Mouse (Mus musculus) lung, embryonic 16.5 days (tissue): ENCODE measurements around the gene Gm2022. TPM values are rescaled to one million over a fixed set of nuclear protein-coding genes. Genes with fewer than 3 reads are reported as not detected.
"Not testable (repeated sequence)": the region's sequence is repeated elsewhere in the genome, so short reads cannot be mapped to it uniquely, and the experiment has no call there.

Source experiments
- ATAC-seq: fragments of 200-750 bp; cut with Nextera tagmentation; 2 replicates; pipeline ENCODE4 v1.8.0; 2017; ENCODE audit warnings: low read depth, mild to moderate bottlenecking, moderate library complexity
- H3K27ac ChIP-seq: fragments of 300-500 bp; sonication (generic); 2 replicates; pipeline ENCODE4 v1.5.1; 2014; ENCODE audit warnings: mild to moderate bottlenecking, control low read depth, low read length
- H3K27me3 ChIP-seq: fragments of 300-500 bp; sonication (generic); 2 replicates; pipeline ENCODE4 v1.6.1; 2014; ENCODE audit warnings: low read depth, low read length, mixed read lengths; ENCODE audit not compliant: control insufficient read depth, insufficient read depth
- H3K36me3 ChIP-seq: fragments of 300-500 bp; sonication (generic); 2 replicates; pipeline ENCODE4 v1.6.1; 2014; ENCODE audit warnings: low read length; ENCODE audit not compliant: control insufficient read depth, insufficient read depth
- H3K4me1 ChIP-seq: fragments of 300-500 bp; sonication (generic); replicated peaks from 2 replicates; pipeline ENCODE4 v1.6.1; 2014; ENCODE audit warnings: low read length, mixed read lengths; ENCODE audit not compliant: control insufficient read depth, insufficient read depth
- H3K4me2 ChIP-seq: fragments of 300-500 bp; sonication (generic); 2 replicates; pipeline ENCODE4 v1.6.1; 2014; ENCODE audit warnings: low read depth, low read length, control low read depth
- H3K4me3 ChIP-seq: fragments of 300-500 bp; sonication (generic); 2 replicates; pipeline ENCODE4 v1.5.1; 2014; ENCODE audit warnings: mild to moderate bottlenecking, low read length, control low read depth
- H3K9ac ChIP-seq: fragments of 300-500 bp; sonication (generic); 2 replicates; pipeline ENCODE4 v1.6.1; 2014; ENCODE audit warnings: low read length, control low read depth
- H3K9me3 ChIP-seq: fragments of 300-500 bp; sonication (generic); 2 replicates; pipeline ENCODE4 v1.6.1; 2016; ENCODE audit warnings: low read length; ENCODE audit not compliant: control insufficient read depth
- WGBS: fragments of 180-500 bp; shearing (Covaris S2); extraction: QIAGEN DNeasy Blood & Tissue Kit; methylation state at CpG from one replicate; pipeline ENCODE4 v1.1.7; 2014; 5-methylcytosine and 5-hydroxymethylcytosine counted together
- polyA plus RNA-seq: library from polyadenylated mRNA; unstranded; fragments of >200 nt; fragmentation: Nextera tagmentation; extraction: Ambion mirVana; gene quantifications from 2 replicates; pipeline ENCODE4 v1.2.1, GENCODE M21; 2015

The Gm2022 gene
- polyA plus RNA-seq, result not detected in 2 replicates

DNA sequence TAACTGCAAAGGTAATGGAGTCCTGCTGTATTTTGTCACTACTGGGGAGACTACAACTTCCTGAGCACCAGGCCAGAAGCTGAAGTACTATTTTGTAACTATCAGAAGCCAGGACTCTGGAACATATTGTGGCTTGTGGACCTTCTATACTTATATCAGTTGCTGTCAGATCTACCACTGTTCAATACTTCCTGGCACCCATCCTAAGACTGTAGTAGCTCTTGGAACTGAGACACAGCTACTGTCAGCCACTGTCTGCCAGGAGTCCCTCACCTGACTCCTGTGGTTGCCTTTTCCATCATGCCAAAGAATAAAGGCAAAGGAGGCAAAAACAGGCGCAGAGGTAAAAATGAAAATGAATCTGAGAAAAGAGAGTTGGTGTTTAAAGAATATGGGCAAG, at the start of gene Gm2022:
Gene Gm2022 (plus strand): TSS at position 301 of the 400 bp plus-strand sequence.
- not testable (repeated sequence) for H3K27ac ChIP-seq, H3K9ac ChIP-seq, H3K9me3 ChIP-seq, H3K4me3 ChIP-seq, ATAC-seq, H3K4me2 ChIP-seq, H3K27me3 ChIP-seq, H3K36me3 ChIP-seq, H3K4me1 ChIP-seq
- WGBS, result 88% methylated on average over 1 of the region's 1 CpGs

GRCm38 (mm10) chr12:87850657-87851056, 44.5 kb upstream of the Gm2022 start:
- not testable (repeated sequence) for H3K27ac ChIP-seq, H3K4me3 ChIP-seq, ATAC-seq, H3K4me1 ChIP-seq, H3K27me3 ChIP-seq, H3K36me3 ChIP-seq, H3K9ac ChIP-seq, H3K4me2 ChIP-seq, H3K9me3 ChIP-seq
- WGBS, result no CpG with 5 or more reads among the region's 2 CpGs

- not testable (repeated sequence) for H3K4me2 ChIP-seq, H3K9ac ChIP-seq, H3K27ac ChIP-seq, H3K4me3 ChIP-seq, ATAC-seq, H3K4me1 ChIP-seq, H3K36me3 ChIP-seq, H3K27me3 ChIP-seq, H3K9me3 ChIP-seq
- WGBS, result 78% methylated on average over 1 of the region's 1 CpGs
Observed at GRCm38 (mm10) chr12:87856067-87856466, 39.1 kb upstream of the Gm2022 start.

DNA sequence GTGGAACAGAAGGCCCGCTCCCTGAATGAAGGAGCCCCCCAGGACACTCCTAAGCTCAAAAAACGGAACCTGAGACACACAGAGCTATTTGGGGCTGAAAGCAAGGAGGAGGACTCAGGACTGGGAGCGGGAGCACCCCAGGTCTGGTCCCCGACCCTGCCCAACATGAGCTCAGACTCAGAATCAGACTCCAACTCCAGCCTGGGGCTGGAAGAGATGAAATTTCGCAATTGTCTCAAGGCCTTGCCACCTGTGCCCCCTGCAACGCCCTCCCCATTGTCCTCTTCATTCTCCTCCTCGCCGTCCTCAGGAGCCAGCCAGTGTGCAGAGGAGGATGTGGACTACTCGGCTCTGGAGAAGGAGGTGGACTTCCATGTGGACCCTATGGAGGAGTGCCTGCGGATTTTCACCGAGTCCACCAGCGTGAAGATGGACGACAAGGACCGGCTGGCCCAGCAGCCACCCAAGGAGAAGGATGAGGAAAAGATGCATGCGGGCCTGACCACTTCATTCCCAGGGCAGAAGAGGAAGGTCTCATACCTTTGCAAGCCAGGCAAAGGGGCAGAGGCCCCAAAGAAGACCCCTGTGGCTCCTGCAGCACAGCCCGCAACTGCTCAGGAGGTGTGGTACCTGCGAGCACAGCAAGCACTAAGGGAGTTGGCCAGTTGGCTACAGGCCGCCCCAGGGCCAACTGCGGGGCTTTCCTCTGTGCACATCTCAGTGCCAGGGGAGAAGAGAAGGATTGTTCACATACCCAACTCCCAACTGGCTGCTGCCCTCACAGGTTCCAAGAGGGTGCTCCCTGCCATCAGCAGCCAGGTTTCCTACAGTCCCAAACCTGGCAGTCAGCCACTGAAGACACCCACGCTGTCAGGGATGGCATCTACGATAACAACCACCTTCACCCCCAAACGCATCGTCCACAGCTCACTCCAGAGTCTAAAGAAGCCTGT, 33.2 kb upstream of the Gm2022 start:
- not testable (repeated sequence) for H3K4me1 ChIP-seq, H3K36me3 ChIP-seq, H3K9me3 ChIP-seq, H3K27ac ChIP-seq, H3K4me2 ChIP-seq, H3K27me3 ChIP-seq, H3K4me3 ChIP-seq, H3K9ac ChIP-seq, ATAC-seq
- 79% methylated on average over 23 of the region's 23 CpGs for WGBS

DNA sequence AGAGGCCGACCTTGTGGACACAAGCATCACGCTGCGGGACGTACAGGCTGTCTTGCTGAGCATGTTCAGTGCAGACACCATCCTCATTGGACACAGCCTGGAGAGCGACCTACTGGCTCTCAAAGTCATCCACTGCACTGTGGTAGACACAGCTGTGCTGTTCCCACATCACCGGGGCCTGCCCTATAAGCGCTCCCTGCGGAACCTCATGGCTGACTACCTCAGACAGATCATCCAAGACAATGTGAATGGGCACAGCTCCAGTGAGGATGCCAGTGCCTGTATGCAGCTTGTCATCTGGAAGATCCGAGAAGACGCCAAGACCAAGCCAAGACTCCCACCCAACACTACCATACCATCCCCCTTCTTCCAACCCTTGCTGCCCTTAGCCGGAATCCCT, 31.5 kb upstream of the Gm2022 start:
- not testable (repeated sequence) for H3K4me1 ChIP-seq, H3K4me2 ChIP-seq, H3K27me3 ChIP-seq, H3K4me3 ChIP-seq, H3K36me3 ChIP-seq, H3K9ac ChIP-seq, ATAC-seq, H3K27ac ChIP-seq, H3K9me3 ChIP-seq
- WGBS, result 95% methylated on average over 8 of the region's 11 CpGs

DNA sequence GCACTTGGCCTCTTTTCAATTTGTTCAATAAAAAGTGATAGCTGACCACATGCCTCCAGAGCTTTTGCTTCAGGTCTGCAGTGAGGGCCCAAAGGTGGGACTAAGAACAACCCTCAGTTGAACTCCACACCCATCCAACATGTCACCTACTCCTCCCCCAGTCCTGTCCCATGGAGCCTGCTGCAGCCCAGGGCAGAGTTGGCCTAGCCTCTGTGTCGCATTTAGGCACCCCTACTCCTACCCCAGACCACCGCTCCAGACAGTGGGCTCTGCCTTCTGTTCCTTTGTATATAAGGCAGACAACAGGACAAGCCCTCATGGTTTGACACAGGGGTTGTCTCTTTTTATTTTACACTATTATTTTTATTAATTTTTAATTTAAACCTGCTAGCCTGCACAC, 31.1 kb upstream of the Gm2022 start:
- not testable (repeated sequence) for H3K9me3 ChIP-seq, H3K4me2 ChIP-seq, H3K27me3 ChIP-seq, H3K4me3 ChIP-seq, H3K27ac ChIP-seq, H3K4me1 ChIP-seq, H3K9ac ChIP-seq, H3K36me3 ChIP-seq
- WGBS, result 60% methylated on average over 2 of the region's 2 CpGs
- 0 out of 2 replicates have a peak, but pooled peaks have one; percentile 47 for ATAC-seq

- not testable (repeated sequence) for H3K4me3 ChIP-seq, H3K27me3 ChIP-seq, H3K4me2 ChIP-seq, H3K27ac ChIP-seq, H3K9ac ChIP-seq, H3K4me1 ChIP-seq, H3K36me3 ChIP-seq, H3K9me3 ChIP-seq, ATAC-seq
- WGBS, result 77% methylated on average over 5 of the region's 5 CpGs
Observed at GRCm38 (mm10) chr12:87873772-87874171, 21.4 kb upstream of the Gm2022 start, which contains the start of gene Gm2016. Gene Gm2016, plus strand, starts transcription at chr12:87874072.

GRCm38 (mm10) chr12:87919721-87920120, 24.6 kb downstream of the Gm2022 start, which contains the start of gene Gm2035:
Gene Gm2035, minus strand, starts transcription at chr12:87919857.
- ATAC-seq, H3K27ac ChIP-seq, H3K4me2 ChIP-seq, H3K36me3 ChIP-seq, H3K27me3 ChIP-seq, H3K4me3 ChIP-seq, H3K9me3 ChIP-seq, H3K4me1 ChIP-seq, H3K9ac ChIP-seq: not testable (repeated sequence)
- WGBS, result 85% methylated on average over 2 of the region's 2 CpGs
